Mouse (Mus musculus) liver, adult 2 months (tissue): ENCODE data around the gene Ptgds. TPM values are rescaled to one million over a fixed set of nuclear protein-coding genes. Genes with fewer than 3 reads are reported as not detected.
A peak's percentile ranks its signal among the peaks of the same experiment; 100 is the strongest.

Experiments
- DNase-seq: peaks from one replicate; pipeline ENCODE4 v3.0.0-alpha.2; 2011; ENCODE audit warnings: low read depth, low spot score; ENCODE audit errors: extremely low read depth
- H3K27ac ChIP-seq: fragments of 200-500 bp; replicated peaks from 2 replicates; pipeline ENCODE4 v1.5.1; 2012; ENCODE audit warnings: low read depth, mild to moderate bottlenecking, control low read depth, inconsistent platforms, low read length; ENCODE audit not compliant: insufficient read depth
- H3K27me3 ChIP-seq: fragments of 200-500 bp; 2 replicates; pipeline ENCODE4 v1.6.1; 2012; ENCODE audit warnings: mild to moderate bottlenecking, moderate library complexity, low read length, inconsistent platforms; ENCODE audit not compliant: control insufficient read depth, insufficient read depth
- H3K36me3 ChIP-seq: fragments of 200-500 bp; 2 replicates; pipeline ENCODE4 v1.6.1; 2012; ENCODE audit warnings: low read length, inconsistent platforms; ENCODE audit not compliant: control insufficient read depth, insufficient read depth
- H3K4me1 ChIP-seq: fragments of 200-500 bp; 2 replicates; pipeline ENCODE4 v1.6.1; 2011; ENCODE audit warnings: low read length; ENCODE audit not compliant: control insufficient read depth, insufficient read depth
- H3K4me3 ChIP-seq: fragments of 200-500 bp; 2 replicates; pipeline ENCODE4 v1.5.1; 2011; ENCODE audit warnings: low read depth, mild to moderate bottlenecking, control low read depth, low read length, moderate library complexity; ENCODE audit not compliant: insufficient read depth
- H3K79me2 ChIP-seq: fragments of 200-500 bp; 2 replicates; pipeline ENCODE4 v1.6.1; 2012; ENCODE audit warnings: inconsistent platforms, mild to moderate bottlenecking, low read length, moderate library complexity; ENCODE audit not compliant: control insufficient read depth, insufficient read depth
- H3K9ac ChIP-seq: fragments of 200-500 bp; 2 replicates; pipeline ENCODE4 v1.6.1; 2012; ENCODE audit warnings: low read depth, mild to moderate bottlenecking, control low read depth, inconsistent platforms, low read length
- CTCF ChIP-seq: fragments of 200-500 bp; IDR thresholded peaks from 2 replicates; pipeline ENCODE4 v1.5.1; 2011; ENCODE audit warnings: low read depth, low read length, control low read depth
- POLR2A ChIP-seq: fragments of 200-500 bp; IDR thresholded peaks from 2 replicates; pipeline ENCODE4 v1.6.1; 2011; ENCODE audit warnings: low read length, control low read depth; ENCODE audit not compliant: insufficient read depth; ENCODE audit errors: extremely low read depth
- WGBS: fragments of 180-500 bp; shearing (Covaris S2); methylation state at CpG from one replicate; pipeline ENCODE4 v1.1.7; 2018; 5-methylcytosine and 5-hydroxymethylcytosine counted together
- polyA plus RNA-seq: library from polyadenylated mRNA; depleted of rRNA; stranded (reverse); fragments of >200 nt; gene quantifications from 2 replicates; pipeline ENCODE4 v1.2.3, GENCODE M21; 2012
- total RNA-seq: library from RNA; depleted of rRNA; stranded (reverse); fragments of >200 nt; gene quantifications from 2 replicates; pipeline ENCODE4 v1.2.3, GENCODE M21; 2014

Ptgds gene
- total and polyA plus RNA-seq, 2 experiments: 8.9 to 40.2 TPM

DNA sequence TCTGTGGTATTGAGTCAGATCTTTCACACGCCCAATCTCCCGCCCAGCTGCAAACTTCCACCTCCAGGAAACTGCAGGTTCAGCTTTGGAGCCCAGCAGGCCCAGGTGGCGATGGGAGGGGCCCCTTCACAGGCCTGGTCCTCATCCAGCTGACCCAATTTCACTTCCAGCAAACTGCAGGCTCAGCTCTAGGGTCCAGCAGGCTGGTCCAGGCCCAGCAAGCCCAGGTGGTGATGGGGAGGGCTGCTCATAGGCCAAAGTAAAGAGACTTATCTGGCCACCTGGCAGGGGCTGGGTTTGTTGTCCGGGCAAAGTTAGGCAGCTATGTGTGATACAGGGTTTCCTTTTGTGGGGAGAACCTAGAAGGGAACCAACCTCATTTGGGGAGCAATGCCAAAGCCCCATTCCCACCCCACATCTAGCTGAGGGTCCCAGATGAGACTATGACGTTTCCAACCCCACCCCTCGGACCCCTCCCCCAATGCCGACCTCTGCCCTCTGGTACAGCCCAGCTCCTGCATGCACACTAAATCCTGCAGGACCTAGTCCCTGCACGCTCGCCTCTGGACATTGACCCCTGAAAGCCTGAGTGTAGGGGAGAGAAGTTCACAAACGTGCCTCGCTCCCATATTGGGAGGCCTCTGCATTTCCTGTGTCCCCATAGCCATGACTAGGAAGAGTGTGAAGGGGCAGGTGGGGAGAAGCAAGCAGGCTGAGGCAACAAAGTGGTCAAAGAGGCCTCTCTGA lies 15.2 kb upstream of the Ptgds start:
- Histone ChIP-seq H3K36me3 (no peaks in the 10 kb centered on the region), H3K79me2 (no peaks in the 10 kb centered on the region), H3K27me3 (no peaks in the 10 kb centered on the region), H3K27ac (peak overlapping the region; percentile 41), H3K4me3 (no peak overlapping the region), H3K4me1 (peaks cover 6% of the 10 kb centered on the region), H3K9ac (no peak overlapping the region)
- TF ChIP-seq CTCF: no peak
- no peak for TF ChIP-seq POLR2A
- peak; percentile 92 for DNase-seq
- 20% methylated on average over 11 of the region's 11 CpGs for WGBS

GRCm38 (mm10) chr2:25482969-25483368 lies 13.1 kb upstream of the Ptgds start:
- Histone ChIP-seq H3K27me3 (no peaks in the 10 kb centered on the region), H3K36me3 (no peaks in the 10 kb centered on the region), H3K9ac (no peak overlapping the region), H3K4me1 (peaks cover 21% of the 10 kb centered on the region), H3K27ac (no peak overlapping the region), H3K79me2 (no peaks in the 10 kb centered on the region), H3K4me3 (no peak overlapping the region)
- TF ChIP-seq POLR2A (no peak), CTCF (peak; percentile 81)
- DNase-seq: peak; percentile 43
- 36% methylated on average over 7 of the region's 7 CpGs for WGBS

DNA sequence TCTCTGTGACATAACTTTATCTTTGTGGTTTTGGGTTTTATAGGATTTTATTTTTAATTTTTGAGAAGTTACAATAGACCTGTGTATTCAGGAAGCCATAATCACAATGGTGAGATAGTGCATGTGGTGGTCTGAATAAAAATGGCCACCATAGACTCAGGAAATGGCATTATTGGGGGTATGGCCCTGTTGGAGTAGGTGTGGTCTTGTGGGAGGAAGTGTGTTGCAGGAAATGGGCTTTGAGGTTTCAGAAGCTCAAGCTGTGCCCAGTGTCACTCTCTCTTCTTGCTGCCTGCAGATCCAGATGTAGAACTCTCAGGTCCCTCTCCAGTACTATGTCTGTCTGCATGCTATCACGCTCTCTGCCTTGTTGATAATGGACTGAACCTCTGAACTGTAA lies 10.7 kb upstream of the Ptgds start:
- Histone ChIP-seq H3K79me2 (no peaks in the 10 kb centered on the region), H3K4me1 (peaks cover 22% of the 10 kb centered on the region), H3K36me3 (no peaks in the 10 kb centered on the region), H3K27me3 (no peaks in the 10 kb centered on the region), H3K27ac (no peak overlapping the region), H3K9ac (no peak overlapping the region), H3K4me3 (no peak overlapping the region)
- TF ChIP-seq POLR2A: no peak
- TF ChIP-seq CTCF: no peak
- WGBS: 73% methylated on average over 1 of the region's 1 CpGs
- no peak for DNase-seq

- H3K79me2 ChIP-seq: no peaks in the 10 kb centered on the region
- no peak overlapping the region for H3K9ac ChIP-seq
- H3K4me1 ChIP-seq: peaks cover 19% of the 10 kb centered on the region
- no peak for TF ChIP-seq CTCF
- no peak for TF ChIP-seq POLR2A
- no peaks in the 10 kb centered on the region for H3K27me3 ChIP-seq
- H3K36me3 ChIP-seq: no peaks in the 10 kb centered on the region
- WGBS: 45% methylated on average over 10 of the region's 10 CpGs
- H3K27ac ChIP-seq: peak overlapping the region; percentile 40
- H3K4me3 ChIP-seq: no peak overlapping the region
- peak; percentile 84 for DNase-seq
Measured at GRCm38 (mm10) chr2:25479551-25480311, 9.9 kb upstream of the Ptgds start.

DNA sequence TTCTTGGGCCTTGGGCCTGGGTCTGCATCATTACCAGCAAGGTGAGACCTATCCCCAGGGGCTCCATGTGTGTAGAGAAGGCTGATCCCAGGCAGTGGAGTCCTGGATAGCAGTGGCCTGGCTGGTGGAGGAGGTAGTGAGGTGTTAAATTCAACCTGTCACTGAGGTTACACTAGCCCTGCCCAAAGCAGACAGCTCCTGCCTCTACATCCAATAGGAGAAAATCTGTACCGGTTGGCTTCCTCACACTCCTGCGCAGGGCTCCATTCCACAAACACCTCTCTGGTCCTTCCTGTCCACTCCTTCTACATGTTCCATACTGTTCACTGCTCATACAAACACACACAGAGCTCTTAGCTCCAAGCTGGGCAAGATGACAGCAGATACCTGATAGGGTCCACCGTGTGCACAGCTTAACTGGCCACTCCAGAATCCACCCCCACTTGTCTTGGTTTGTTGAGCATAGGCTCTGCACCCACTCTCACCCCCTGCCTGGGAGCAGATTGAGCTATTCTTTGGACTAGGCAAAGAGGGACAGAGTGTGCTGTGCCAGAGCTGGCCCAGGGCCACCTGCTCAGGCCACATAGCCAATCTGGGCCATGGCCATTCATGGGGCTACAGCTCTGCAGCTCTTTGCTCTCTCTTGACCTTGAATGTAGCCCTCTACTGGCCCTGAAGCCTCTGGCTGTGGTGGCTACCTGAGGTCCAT lies 8.3 kb upstream of the Ptgds start:
- peak overlapping the region; percentile 5; the same call in 1 of the 2 replicates for H3K27ac ChIP-seq
- H3K79me2 ChIP-seq: no peaks in the 10 kb centered on the region
- WGBS: 50% methylated on average over 3 of the region's 3 CpGs
- H3K4me3 ChIP-seq: no peak overlapping the region
- no peak for TF ChIP-seq POLR2A
- TF ChIP-seq CTCF: no peak
- no peaks in the 10 kb centered on the region for H3K27me3 ChIP-seq
- peak; percentile 86 for DNase-seq
- H3K9ac ChIP-seq: no peak overlapping the region
- peaks cover 24% of the 10 kb centered on the region for H3K4me1 ChIP-seq
- H3K36me3 ChIP-seq: no peaks in the 10 kb centered on the region
